Mouse (Mus musculus): ENCODE data around the gene Hnrnpf. TPM values are rescaled to one million over a fixed set of nuclear protein-coding genes. Genes with fewer than 3 reads are reported as not detected.

The Hnrnpf gene
- polyA plus RNA-seq, 1 experiment from 2014 or later = 514 TPM

GRCm38 (mm10) chr6:117929945-117930655, 30.0 kb downstream of the Hnrnpf start:
- 97% methylated on average over 3 of the region's 3 CpGs for WGBS
- H3K27ac ChIP-seq = no peak overlapping the region
- H3K4me1 ChIP-seq = no peaks in the 10 kb centered on the region
- H3K27me3 ChIP-seq = no peaks in the 10 kb centered on the region
- H3K36me3 ChIP-seq (ENCODE audit: poor library complexity, severe bottlenecking) = peaks cover 50% of the 10 kb centered on the region
- no peak overlapping the region for H3K4me2 ChIP-seq
- ATAC-seq = no peak
- H3K9me3 ChIP-seq (replicated peaks) = no peaks in the 10 kb centered on the region
- no peak overlapping the region for H3K9ac ChIP-seq
- H3K4me3 ChIP-seq = no peak overlapping the region

GRCm38 (mm10) chr6:117932325-117933051, 32.4 kb downstream of the Hnrnpf start:
- no peak for ATAC-seq
- H3K9me3 ChIP-seq (replicated peaks) = no peaks in the 10 kb centered on the region
- H3K27ac ChIP-seq = no peak overlapping the region
- H3K27me3 ChIP-seq = no peaks in the 10 kb centered on the region
- H3K4me1 ChIP-seq = no peaks in the 10 kb centered on the region
- no peak overlapping the region for H3K4me2 ChIP-seq
- H3K36me3 ChIP-seq (ENCODE audit: poor library complexity, severe bottlenecking) = peaks cover 31% of the 10 kb centered on the region
- no peak overlapping the region for H3K9ac ChIP-seq
- no peak overlapping the region for H3K4me3 ChIP-seq
- 60% methylated on average over 11 of the region's 11 CpGs for WGBS

GRCm38 (mm10) chr6:117934301-117934700, 34.2 kb downstream of the Hnrnpf start:
- no peak overlapping the region for H3K4me3 ChIP-seq
- WGBS = 91% methylated on average over 6 of the region's 6 CpGs
- H3K27me3 ChIP-seq = no peaks in the 10 kb centered on the region
- H3K27ac ChIP-seq = no peak overlapping the region
- no peak overlapping the region for H3K4me2 ChIP-seq
- no peak overlapping the region for H3K9ac ChIP-seq
- no peaks in the 10 kb centered on the region for H3K4me1 ChIP-seq
- no peak for ATAC-seq
- no peaks in the 10 kb centered on the region for H3K9me3 ChIP-seq (replicated peaks)
- peaks cover 15% of the 10 kb centered on the region for H3K36me3 ChIP-seq (ENCODE audit: poor library complexity, severe bottlenecking)

DNA sequence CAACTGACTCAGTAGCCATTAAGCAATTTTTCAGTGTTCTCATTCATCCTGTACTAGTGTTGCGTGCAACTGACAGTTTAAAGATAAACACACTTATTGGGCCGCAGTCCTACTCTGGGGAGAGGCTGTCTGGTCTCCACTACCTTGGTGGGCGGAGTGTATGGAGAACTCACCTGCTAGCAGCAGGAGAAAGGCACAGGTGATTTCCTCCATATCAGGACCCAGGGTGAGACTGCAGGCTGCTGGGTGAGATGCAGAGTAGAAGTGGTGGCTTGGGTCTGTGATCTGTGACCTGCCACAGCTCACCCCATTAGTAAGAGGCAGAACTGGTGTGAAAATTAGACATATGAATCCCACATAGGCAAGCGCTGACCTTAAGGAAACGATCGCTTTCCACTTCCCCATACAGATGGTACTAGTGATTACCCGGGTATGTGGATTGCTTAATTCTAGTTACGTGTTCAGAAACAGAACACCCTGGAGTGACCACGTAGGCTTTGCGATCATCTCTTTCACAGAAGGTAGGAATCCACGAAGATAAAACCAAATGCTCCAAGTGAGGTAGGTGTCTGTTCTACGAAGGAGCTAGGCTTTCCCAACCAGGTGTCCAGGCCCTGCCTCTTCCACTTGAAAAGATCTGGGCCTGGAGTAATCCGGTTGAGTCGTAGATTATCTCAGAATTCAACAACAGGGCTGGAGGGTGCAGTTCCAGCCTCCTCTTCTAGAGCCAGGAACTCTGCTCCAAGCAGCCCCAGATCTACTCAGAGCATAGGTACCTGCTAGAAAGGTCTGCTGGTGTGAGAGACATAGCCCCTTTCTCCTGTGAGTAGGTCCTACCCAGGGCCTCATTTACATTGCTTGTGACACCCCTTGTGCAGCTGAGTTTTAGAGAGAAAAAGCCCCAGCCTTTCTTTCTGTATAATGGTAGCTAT, 35.8 kb downstream of the Hnrnpf start:
- no peak overlapping the region for H3K27ac ChIP-seq
- no peaks in the 10 kb centered on the region for H3K27me3 ChIP-seq
- no peak overlapping the region for H3K4me2 ChIP-seq
- no peak overlapping the region for H3K4me3 ChIP-seq
- no peak for ATAC-seq
- no peaks in the 10 kb centered on the region for H3K9me3 ChIP-seq (replicated peaks)
- no peak overlapping the region for H3K9ac ChIP-seq
- 0 out of 2 replicates have a peak, but pooled peaks cover 3% of the 10 kb centered on the region for H3K36me3 ChIP-seq (ENCODE audit: poor library complexity, severe bottlenecking)
- WGBS = 93% methylated on average over 14 of the region's 14 CpGs
- H3K4me1 ChIP-seq = no peaks in the 10 kb centered on the region

DNA sequence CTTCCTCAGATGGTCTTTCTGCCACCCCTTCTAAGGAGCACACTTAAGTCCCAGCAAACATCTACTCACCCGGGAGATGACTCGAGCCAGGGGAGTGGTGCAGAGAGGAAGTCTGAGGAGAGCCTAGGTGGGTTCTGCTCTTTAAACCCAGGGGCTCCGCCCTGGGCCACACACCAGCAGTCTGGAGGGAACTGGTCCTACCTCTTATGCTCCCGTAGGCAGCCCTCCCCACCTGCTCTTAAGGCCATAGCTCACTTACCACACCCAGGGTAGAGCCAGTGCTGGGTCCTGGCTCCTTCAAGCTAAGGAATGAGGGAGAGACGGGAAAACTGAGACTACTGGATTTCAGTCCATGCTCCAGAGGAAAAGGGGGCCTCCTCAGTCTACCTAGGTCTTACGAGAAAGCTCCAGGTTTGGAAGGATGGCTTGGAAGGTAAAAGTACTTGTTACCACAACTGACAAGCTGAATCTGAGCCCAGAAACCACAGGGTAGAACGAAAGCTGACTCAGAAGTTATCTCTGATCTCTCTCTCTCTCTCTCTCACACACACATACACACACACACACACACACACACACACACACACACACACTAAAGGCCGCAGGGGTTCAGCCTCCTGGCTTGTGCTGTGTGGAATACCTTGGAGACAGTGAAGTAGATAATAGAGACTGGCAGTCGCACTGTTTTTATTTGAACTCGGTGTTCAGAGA, 37.3 kb downstream of the Hnrnpf start, which contains the start of gene Fxyd4:
Fxyd4 (minus strand) TSS at position 471 of the 711 bp plus-strand sequence.
- no peaks in the 10 kb centered on the region for H3K27me3 ChIP-seq
- no peaks in the 10 kb centered on the region for H3K9me3 ChIP-seq (replicated peaks)
- H3K4me2 ChIP-seq = no peak within 1 kb of the TSS
- H3K27ac ChIP-seq = no peak within 1 kb of the TSS
- no peaks in the 10 kb centered on the region for H3K4me1 ChIP-seq
- no peak within 1 kb of the TSS for H3K4me3 ChIP-seq
- H3K36me3 ChIP-seq (ENCODE audit: poor library complexity, severe bottlenecking) = 0 out of 2 replicates have a peak, but pooled peaks cover 3% of the 10 kb centered on the region
- 80% methylated on average over 10 of the region's 10 CpGs for WGBS
- no peak within 1 kb of the TSS for H3K9ac ChIP-seq
- ATAC-seq = no peak

- no peaks in the 10 kb centered on the region for H3K27me3 ChIP-seq
- H3K4me2 ChIP-seq = no peak overlapping the region
- no peaks in the 10 kb centered on the region for H3K4me1 ChIP-seq
- no peak overlapping the region for H3K27ac ChIP-seq
- no peak for ATAC-seq
- no peaks in the 10 kb centered on the region for H3K9me3 ChIP-seq (replicated peaks)
- no peak overlapping the region for H3K4me3 ChIP-seq
- no peak overlapping the region for H3K9ac ChIP-seq
- 87% methylated on average over 10 of the region's 10 CpGs for WGBS
- no peaks in the 10 kb centered on the region for H3K36me3 ChIP-seq (ENCODE audit: poor library complexity, severe bottlenecking)
Measured at GRCm38 (mm10) chr6:117938951-117939350, 38.8 kb downstream of the Hnrnpf start.

DNA sequence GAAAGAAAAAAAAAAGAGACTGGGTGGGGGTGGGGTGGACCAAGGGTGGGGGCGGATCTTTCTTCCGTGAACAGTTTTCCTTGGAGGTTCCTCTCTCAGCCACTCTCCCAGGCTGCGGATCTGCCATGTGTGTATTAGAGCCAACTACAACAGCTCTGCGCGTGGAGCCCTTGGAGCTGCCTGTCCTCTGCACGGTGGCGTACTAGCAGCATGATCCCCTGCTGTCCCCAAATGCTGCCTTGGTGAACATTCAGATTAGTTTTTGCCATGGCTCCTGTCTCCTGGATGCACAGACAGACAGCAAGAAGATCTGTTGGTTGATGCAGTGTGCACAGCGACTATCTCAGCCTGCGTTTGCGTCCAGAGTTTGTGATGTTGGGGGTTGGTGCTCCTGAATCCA, 42.6 kb downstream of the Hnrnpf start:
- no peak overlapping the region for H3K4me2 ChIP-seq
- no peak overlapping the region for H3K9ac ChIP-seq
- no peak overlapping the region for H3K4me3 ChIP-seq
- H3K9me3 ChIP-seq (replicated peaks) = no peaks in the 10 kb centered on the region
- no peaks in the 10 kb centered on the region for H3K4me1 ChIP-seq
- H3K27me3 ChIP-seq = no peaks in the 10 kb centered on the region
- no peak overlapping the region for H3K27ac ChIP-seq
- ATAC-seq = no peak
- WGBS = 85% methylated on average over 10 of the region's 10 CpGs
- 0 out of 2 replicates have a peak, but pooled peaks cover 3% of the 10 kb centered on the region for H3K36me3 ChIP-seq (ENCODE audit: poor library complexity, severe bottlenecking)

- no peaks in the 10 kb centered on the region for H3K9me3 ChIP-seq (replicated peaks)
- 91% methylated on average over 2 of the region's 2 CpGs for WGBS
- no peak for ATAC-seq
- H3K4me1 ChIP-seq = no peaks in the 10 kb centered on the region
- no peak overlapping the region for H3K4me2 ChIP-seq
- H3K9ac ChIP-seq = no peak overlapping the region
- 0 out of 2 replicates have a peak, but pooled peaks cover 3% of the 10 kb centered on the region for H3K36me3 ChIP-seq (ENCODE audit: poor library complexity, severe bottlenecking)
- H3K4me3 ChIP-seq = no peak overlapping the region
- no peak overlapping the region for H3K27ac ChIP-seq
- H3K27me3 ChIP-seq = no peaks in the 10 kb centered on the region
Measured at GRCm38 (mm10) chr6:117943899-117944298, 43.8 kb downstream of the Hnrnpf start.

DNA sequence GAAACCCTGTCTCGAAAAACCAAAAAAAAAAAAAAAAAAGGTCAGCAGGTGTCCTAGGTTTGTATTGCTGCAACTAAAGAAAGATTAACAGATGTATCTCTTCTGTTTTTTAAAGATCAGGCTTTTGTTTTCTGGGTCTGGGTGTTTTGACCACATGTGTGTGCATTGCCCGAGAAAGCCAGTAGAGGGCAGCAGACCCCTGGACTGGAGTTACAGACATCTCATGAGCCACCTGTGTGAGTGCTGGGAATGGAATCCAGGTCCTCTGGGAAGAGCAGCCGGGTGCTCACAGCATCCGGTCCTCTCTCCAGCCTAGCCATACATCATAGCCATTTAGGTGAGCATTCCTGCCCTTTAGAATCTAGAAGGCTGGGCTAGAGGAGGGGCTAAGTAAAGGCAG, 52.2 kb downstream of the Hnrnpf start:
- Histone ChIP-seq H3K4me2 (no peak overlapping the region), H3K4me3 (no peak overlapping the region), H3K4me1 (peaks cover 6% of the 10 kb centered on the region; the same call in 1 of the 2 replicates), H3K36me3 (ENCODE audit: poor library complexity, severe bottlenecking) (0 out of 2 replicates have a peak, but pooled peaks cover 1% of the 10 kb centered on the region), H3K27ac (no peak overlapping the region), H3K9me3 (replicated peaks) (no peaks in the 10 kb centered on the region), H3K9ac (no peak overlapping the region), H3K27me3 (no peaks in the 10 kb centered on the region)
- 91% methylated on average over 4 of the region's 4 CpGs for WGBS
- ATAC-seq = no peak

DNA sequence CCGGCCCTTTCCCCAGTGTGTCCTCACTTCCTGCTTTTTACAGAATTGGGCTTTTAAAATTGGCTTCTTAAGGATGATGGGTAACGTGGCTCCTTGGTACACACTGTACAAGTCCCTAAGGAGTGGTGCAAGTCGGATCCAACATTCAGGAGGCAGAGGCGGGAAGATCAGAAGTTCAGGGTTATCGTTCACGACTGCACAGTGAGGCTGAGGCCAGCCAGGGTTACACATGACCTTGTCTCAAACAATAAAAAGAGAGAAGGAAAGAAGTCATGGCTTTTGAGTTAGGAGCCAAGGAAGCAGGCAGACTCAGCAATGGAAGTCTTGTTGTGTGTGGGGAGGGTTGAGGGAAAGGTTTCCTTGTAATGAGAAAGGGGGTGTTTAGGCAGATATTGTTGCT, 56.0 kb downstream of the Hnrnpf start:
- H3K27me3 ChIP-seq = no peaks in the 10 kb centered on the region
- H3K27ac ChIP-seq = no peak overlapping the region
- no peak for ATAC-seq
- no peak overlapping the region for H3K4me2 ChIP-seq
- 77% methylated on average over 6 of the region's 6 CpGs for WGBS
- no peak overlapping the region for H3K9ac ChIP-seq
- no peaks in the 10 kb centered on the region for H3K9me3 ChIP-seq (replicated peaks)
- H3K4me1 ChIP-seq = peaks cover 6% of the 10 kb centered on the region; the same call in 1 of the 2 replicates
- no peak overlapping the region for H3K4me3 ChIP-seq
- no peaks in the 10 kb centered on the region for H3K36me3 ChIP-seq (ENCODE audit: poor library complexity, severe bottlenecking)

- Histone ChIP-seq H3K9me3 (replicated peaks) (no peaks in the 10 kb centered on the region), H3K27ac (no peak overlapping the region), H3K4me1 (peaks cover 6% of the 10 kb centered on the region; the same call in 1 of the 2 replicates), H3K27me3 (no peaks in the 10 kb centered on the region), H3K9ac (no peak overlapping the region), H3K36me3 (ENCODE audit: poor library complexity, severe bottlenecking) (no peaks in the 10 kb centered on the region), H3K4me2 (no peak overlapping the region), H3K4me3 (no peak overlapping the region)
- no peak for ATAC-seq
- 19% methylated on average over 14 of the region's 14 CpGs for WGBS
Measured at GRCm38 (mm10) chr6:117956851-117957501, 56.9 kb downstream of the Hnrnpf start.
